Comparison of ENCODE assay signal across 13 mouse cellular contexts in the genomic region with DNA sequence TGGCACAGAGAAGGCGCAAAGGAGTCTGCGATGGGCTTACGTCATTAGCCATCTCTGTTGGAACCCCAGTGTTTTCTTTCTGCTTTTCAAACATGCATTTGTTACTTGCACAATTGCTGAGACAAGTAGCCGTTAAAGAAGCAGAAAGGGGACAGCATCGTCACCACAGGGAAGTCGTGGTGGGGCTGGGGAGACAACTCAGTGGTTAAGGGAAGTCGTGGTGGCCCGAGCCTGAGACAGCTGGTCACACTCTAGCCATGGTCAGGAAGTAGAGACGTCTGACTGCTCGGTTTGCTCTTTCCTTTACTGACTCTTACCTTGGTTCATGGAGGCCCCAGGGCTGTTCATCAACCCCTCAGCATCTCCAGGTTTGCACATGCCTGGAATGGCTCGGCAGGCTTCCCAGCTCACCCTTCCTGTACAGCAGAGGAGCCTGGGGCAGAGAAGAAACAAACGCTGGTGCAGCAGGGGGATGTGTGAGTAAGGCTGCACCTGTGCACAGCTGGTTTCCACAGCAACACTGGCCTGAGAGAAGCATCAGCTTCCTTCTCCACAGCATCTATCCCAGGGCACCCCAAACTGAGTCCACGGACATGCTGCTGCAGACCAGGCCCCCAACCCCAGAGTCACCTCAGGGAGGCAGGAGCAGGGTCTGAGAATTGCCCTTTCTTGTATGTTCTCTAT.
DNase-seq lines count a peak whose midpoint lies in the region; ATAC-seq and TF ChIP-seq lines count a peak whose summit lies in the region.
"Had no signal": no experiment of that assay in that cellular context is flagged by ENCODE, and none has a peak within 500 bp of the region (broad histone marks: within the 10 kb centered on the region; RNA-seq: fewer than 3 reads in every experiment).

No protein-coding gene starts in this region.

- 57% methylated on average over 13 of the region's 13 CpGs for WGBS in stomach, postnatal 0 days

- H3K4me1 ChIP-seq in stomach, postnatal 0 days (replicated peaks; ENCODE audit: control insufficient read depth, insufficient read depth): no peaks in the 10 kb centered on the region

- ATAC-seq in common myeloid progenitor, adult 5-6 weeks (replicated peaks; ENCODE audit: low read depth, poor library complexity, severe bottlenecking): peak; percentile 96
- 0 out of 2 replicates have a peak, but pooled peaks have one; percentile 29 for ATAC-seq in stomach, postnatal 0 days (ENCODE audit: low FRiP score, low TSS enrichment)
- ATAC-seq: intestine, postnatal 0 days had no signal

- H3K4me2 ChIP-seq in stomach, postnatal 0 days (replicated peaks; ENCODE audit: low read depth): no peak overlapping the region

- no peak for TF ChIP-seq EP300 in stomach, postnatal 0 days (optimal IDR thresholded peaks at IDR 0.05)

- H3K9me3 ChIP-seq in stomach, postnatal 0 days (ENCODE audit: control insufficient read depth, low read length): no peaks in the 10 kb centered on the region

- no peaks in the 10 kb centered on the region for H3K36me3 ChIP-seq in stomach, postnatal 0 days (ENCODE audit: control insufficient read depth, insufficient read depth, low read length)

- H3K27me3 ChIP-seq in stomach, postnatal 0 days (ENCODE audit: control insufficient read depth, insufficient read depth, low read length): no peaks in the 10 kb centered on the region

- H3K4me3 ChIP-seq in stomach, postnatal 0 days (ENCODE audit: low read depth, low read length): no peak overlapping the region
- H3K4me3 ChIP-seq: erythroblast, embryonic 14.5 days; heart, adult 2 months had no signal

- no peak overlapping the region for H3K9ac ChIP-seq in stomach, postnatal 0 days (ENCODE audit: low read length)

- TF ChIP-seq CTCF in stomach, postnatal 0 days (IDR thresholded peaks at IDR 0.05; ENCODE audit: low read depth): no peak

- DNase-seq in lung, adult 18-20 months: peak; percentile 42 to 43
- no peak for DNase-seq in lung, postnatal 10 days
- peak; percentile 62 for DNase-seq in lung, postnatal 36 days
- no peak for DNase-seq in stomach, postnatal 0 days (ENCODE audit: low spot score)
- DNase-seq in ovary, postnatal 14 days (ENCODE audit: low spot score): no peak
- DNase-seq in gastrocnemius, postnatal 4 days (ENCODE audit: low spot score in 2 of 2): no peak
- DNase-seq in gastrocnemius, postnatal 10 days: no peak
- DNase-seq: cerebellum, adult 9-11 months; retina, postnatal 1 day had no signal

- no peak overlapping the region for H3K27ac ChIP-seq in stomach, postnatal 0 days (replicated peaks)
- H3K27ac ChIP-seq: heart, adult 2 months had no signal

Comparison
In these comparisons a context has a peak if more than half of its experiments do, and no peak if none do; other contexts are left out.
1. DNase-seq: peak in lung, adult 18-20 months (2 of 2) and lung, postnatal 36 days (single experiment); none in lung, postnatal 10 days (single experiment), stomach, postnatal 0 days (single experiment), ovary, postnatal 14 days (single experiment), gastrocnemius, postnatal 4 days (0 of 2) and gastrocnemius, postnatal 10 days (single experiment).